Mouse (Mus musculus): ENCODE measurements at regions not wholly inside any gene's neighbourhood (a gene's known extent, or its start where the extent isn't known, plus 50 kb on each side); places are given as distances from the start of the nearest gene placed in this dataset.

DNA sequence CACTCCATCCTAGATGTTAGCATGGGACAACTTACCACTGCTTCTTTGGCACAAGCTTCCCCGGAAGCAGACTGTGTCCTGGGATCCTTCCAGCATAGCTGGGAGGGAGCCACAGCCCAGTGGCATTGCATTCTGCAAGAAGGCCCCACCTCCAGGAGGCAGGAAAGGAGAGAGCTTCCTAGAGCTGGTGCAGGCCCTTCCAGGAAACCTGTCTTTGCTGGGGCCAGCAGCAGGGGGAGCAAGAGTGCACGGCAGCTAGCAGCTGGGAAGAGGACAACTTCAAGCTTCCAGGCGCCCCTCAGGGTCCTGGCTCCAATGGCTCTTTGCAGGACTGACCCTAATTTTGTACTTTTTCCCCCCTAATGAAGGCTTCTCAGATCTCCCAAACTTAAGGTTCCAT is 115.4 kb upstream of the Sorcs3 start:
- peak; percentile 32 for DNase-seq

DNA sequence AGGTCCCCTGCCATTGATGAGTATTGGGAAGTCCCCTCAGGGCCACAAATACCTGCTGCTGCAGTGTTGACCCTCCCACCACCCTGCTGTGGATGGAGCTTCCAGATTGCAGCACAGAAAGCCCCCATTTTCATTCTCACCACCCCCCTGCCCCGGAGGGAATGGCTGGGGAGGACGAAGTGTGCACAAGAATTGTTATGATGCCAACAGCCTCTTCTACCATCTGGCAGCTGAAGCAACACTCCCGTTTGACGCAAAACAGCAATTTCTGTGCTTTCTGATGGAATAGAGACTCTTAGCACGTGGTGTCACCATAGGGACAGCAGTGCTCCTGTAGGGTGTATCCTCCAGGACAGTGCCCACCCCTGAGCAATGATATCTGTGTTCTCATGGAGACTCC is 108.5 kb upstream of the Sorcs3 start:
- DNase-seq = peak; percentile 65

DNA sequence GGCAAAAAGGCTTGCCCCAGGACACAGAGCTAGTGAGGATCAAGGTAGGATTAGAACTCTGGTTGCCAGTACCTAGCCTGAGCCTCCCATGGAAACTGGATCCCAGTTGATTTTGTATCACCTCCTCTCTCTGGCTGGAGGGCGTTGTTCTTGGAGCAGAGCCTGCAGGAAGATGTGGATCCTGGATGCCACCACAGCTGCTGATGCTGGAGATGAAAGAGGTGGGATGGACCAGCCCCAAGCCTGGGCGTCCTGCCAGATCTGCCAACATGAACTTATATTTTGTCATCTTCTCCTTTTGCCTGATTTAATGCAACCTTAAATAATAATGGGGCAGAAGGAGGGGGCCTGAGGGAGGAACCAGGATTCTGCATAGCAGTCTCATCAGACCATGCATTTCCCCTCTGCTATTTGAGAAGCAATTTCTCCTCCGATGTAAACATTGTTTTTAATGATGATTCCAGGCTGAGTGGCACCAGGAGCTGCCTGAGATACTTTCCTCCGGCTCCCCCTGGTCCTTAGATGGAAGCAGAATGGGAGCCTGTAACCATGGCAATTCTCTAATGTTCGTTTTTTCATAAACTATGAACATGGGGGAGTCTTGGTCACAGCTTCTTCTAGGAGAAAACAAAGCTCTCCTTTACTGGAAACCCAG is 107.8 kb upstream of the Sorcs3 start:
- peak; percentile 85 for DNase-seq

GRCm38 (mm10) chr19:48100991-48101390 is 104.8 kb upstream of the Sorcs3 start:
- peak; percentile 38 for DNase-seq

DNA sequence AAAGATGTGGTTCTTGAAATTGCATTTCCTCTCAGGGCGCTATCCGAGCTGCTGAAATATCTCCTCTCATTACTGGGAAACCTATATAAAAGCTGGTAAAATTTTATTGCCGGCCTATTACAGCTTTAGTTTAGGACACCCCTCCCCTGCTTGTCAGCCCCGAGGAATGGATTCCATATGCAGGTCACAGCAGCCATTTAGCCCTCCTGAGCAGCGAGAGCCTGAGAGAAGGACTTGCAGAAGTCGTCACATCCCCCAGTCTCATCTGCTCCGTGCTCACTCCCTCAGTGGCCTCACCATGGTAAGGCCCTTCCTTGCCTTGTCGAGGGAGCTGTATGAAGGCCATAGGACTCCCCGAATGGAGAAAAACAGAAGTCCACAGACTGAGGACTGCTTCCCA is 90.7 kb upstream of the Sorcs3 start:
- no peak for DNase-seq

DNA sequence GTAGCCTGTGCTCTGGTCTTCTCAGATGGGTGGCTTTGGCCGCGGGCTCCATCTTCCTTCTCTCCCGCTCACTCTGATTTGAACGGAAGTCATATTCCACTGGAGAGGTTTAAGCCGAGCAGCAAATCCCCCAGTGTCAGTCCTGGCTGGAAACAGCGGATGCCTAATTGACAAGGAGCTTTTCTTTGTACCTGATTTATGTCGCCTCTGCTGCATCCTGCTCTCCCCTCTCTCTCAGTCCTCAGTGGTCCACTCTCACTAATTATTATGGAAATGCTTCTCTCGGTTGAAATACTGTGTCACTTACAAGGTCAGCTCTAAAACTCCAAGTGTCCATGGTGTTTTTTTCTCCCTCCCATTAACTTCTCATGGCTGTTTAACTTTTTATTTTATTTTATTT is 90.1 kb upstream of the Sorcs3 start:
- DNase-seq = no peak

- no peak for DNase-seq
Measured at GRCm38 (mm10) chr19:48116689-48117088, 89.1 kb upstream of the Sorcs3 start.

GRCm38 (mm10) chr19:48117646-48118045 is 88.2 kb upstream of the Sorcs3 start:
- no peak for DNase-seq

DNA sequence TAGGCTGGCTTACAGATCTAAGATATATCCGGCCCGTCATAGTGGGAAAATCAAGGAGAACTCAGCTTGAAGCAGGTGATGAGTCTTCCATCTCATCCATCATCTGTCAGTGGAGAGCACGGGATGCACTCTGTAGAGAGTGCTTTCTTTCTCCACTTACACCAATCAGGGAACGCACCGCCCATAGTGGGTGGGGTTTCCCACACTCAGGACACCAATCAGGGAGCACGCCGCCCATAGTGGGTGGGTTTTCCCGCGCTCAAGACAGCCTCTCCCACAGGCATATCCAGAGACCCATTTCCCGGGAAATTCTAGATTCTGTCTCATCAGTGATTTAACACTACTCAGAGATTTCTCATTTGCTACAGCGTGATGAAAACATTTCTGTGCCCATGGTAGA is 83.5 kb upstream of the Sorcs3 start:
- DNase-seq = no peak

DNA sequence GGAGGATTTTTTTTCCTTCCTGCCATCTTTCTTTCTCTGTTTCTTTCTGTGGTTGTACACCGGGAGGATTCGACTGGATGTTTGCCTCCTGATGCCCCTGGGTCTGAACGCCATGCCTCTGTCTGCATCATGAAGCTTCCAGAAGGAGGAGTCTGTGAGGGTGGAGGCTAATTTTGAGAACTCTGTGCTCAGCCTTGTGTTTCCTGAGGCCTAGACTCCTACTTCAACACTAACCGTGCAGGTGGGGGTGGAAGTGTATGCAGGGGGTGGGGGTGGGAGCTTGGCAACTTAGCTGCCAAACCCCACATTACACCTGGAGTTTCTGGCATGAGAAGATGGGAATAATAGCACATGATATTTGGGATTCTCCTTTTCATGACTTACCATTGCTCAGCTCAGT is 82.0 kb upstream of the Sorcs3 start:
- peak; percentile 25 for DNase-seq

DNA sequence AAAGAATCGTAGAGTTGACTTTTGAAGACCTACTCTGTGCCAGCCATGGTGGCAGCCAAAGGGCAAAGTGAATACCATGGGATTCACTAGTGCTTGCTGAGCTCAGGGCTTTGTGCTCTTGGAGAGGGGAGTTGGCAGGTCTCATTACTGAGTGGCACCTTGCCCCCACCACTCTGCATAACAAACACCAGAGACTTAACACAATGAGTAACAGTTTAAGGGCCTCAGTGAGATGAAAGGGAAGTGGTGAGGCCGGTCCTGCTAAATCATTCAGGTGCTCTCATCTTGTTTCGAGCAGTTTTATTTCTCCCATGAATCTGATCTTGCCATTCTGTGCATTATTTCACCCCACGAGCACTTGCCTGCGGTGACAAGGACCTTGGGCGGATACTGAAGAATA is 80.1 kb upstream of the Sorcs3 start:
- no peak for DNase-seq

DNA sequence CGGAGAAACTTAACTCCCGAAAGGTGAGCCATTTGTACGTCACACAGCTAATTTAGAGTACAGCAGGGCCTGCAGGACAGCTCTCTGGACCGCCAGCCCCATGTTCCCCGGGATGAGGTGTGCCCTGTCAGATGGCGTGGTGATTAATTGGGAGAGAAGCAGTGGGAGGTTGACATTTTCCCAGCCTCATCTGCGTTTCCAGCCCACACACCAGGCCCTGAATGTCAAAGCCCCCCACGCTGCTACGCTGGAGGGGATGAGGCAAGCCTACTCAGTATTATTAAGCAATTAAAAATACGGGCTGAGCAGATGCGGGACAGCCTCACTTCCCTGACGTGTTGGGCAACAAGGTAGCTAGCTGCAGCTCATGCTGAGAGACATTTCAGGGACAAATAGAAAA is 77.7 kb upstream of the Sorcs3 start:
- DNase-seq = peak; percentile 46

DNA sequence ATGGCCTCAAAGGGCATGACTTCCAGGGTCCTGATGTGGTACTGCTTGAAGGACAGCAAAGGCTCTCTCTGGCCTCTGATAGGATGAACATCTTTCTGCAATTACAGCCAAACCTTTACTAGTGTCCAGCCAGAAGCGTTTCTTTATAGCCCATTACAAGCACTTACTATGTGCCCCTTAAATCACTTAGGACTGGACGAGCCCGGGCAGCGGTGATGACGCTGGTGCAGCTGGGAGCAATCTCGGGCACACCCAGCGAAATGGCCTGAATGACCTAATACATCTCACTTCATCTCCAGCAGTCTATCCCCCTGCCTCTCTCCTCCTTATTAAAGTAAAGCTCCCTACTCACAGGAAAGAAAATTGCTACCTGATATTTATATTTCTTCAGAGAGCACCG is 69.6 kb upstream of the Sorcs3 start:
- no peak for DNase-seq

- DNase-seq = peak; percentile 61
Measured at GRCm38 (mm10) chr19:48144129-48144528, 61.7 kb upstream of the Sorcs3 start.

Data from right cerebral cortex, adult 18-20 months (tissue).